Mouse (Mus musculus) cerebellum, adult 2 months (tissue): Measurements from ENCODE around the gene Pacs1.

Experiments
- CTCF ChIP-seq: fragments of 200-500 bp; IDR thresholded peaks from 2 replicates; pipeline ENCODE4 v1.5.1; 2011; ENCODE audit warnings: low read depth, mild to moderate bottlenecking, control low read depth, low read length, moderate library complexity, borderline replicate concordance; ENCODE audit not compliant: insufficient read depth
- POLR2A ChIP-seq: fragments of 200-500 bp; IDR thresholded peaks from 2 replicates; pipeline ENCODE4 v1.6.1; 2011; ENCODE audit warnings: low read length, control low read depth, borderline replicate concordance; ENCODE audit not compliant: insufficient read depth

- TF ChIP-seq POLR2A (no peak), CTCF (no peak)
Measured at GRCm38 (mm10) chr19:5224077-5224476, 48.8 kb downstream of the Pacs1 start.
